Mouse (Mus musculus): ENCODE measurements around the gene Slc25a35. TPM values are rescaled to one million over a fixed set of nuclear protein-coding genes. Genes with fewer than 3 reads are reported as not detected.
"Not testable (repeated sequence)": the region's sequence is repeated elsewhere in the genome, so short reads cannot be mapped to it uniquely, and the experiment has no call there.

Gene Slc25a35
- polyA plus RNA-seq, 1 experiment from 2014 or later, result 7.6 TPM

DNA sequence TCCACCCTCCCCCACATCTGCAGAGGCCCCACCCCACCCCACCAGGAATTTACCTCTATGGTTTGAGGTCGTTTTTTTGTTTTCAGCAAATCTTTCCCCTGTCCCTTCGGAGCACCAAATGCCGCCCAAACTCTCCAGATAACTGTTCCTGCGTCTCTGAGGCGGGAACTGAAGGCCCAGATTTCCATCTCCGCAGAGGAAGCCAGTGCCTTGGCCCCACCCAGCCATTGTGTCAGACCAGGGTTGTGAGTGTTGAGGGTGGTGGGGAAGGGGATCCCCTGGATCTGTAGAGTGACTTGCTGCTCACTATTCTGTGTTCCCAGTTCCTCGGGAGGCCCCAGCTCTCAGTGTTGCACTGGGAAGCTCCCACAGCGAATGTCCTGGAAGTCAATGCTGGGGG is 10.6 kb upstream of the Slc25a35 start, which contains the start of gene Arhgef15:
Gene Arhgef15, minus strand, starts transcription at position 173 of the 400 bp plus-strand sequence.
- WGBS, result 48% methylated on average over 8 of the region's 8 CpGs
- peaks cover 9% of the 10 kb centered on the region for H3K4me1 ChIP-seq (ENCODE audit: insufficient read depth, low read length)
- peak within 1 kb of the TSS; percentile 37 for H3K4me3 ChIP-seq (ENCODE audit: low read length)
- H3K36me3 ChIP-seq (ENCODE audit: insufficient read depth, low read length), result no peaks in the 10 kb centered on the region
- H3K9ac ChIP-seq (replicated peaks; ENCODE audit: low read length), result peak within 1 kb of the TSS; percentile 39
- peak within 1 kb of the TSS; percentile 33 for H3K4me2 ChIP-seq (replicated peaks; ENCODE audit: low read depth, low read length)
- no peaks in the 10 kb centered on the region for H3K9me3 ChIP-seq (ENCODE audit: low read length)
- no peak for ATAC-seq (ENCODE audit: low FRiP score, low TSS enrichment)
- H3K27me3 ChIP-seq (ENCODE audit: insufficient read depth, low read length), result peaks cover 13% of the 10 kb centered on the region
- H3K27ac ChIP-seq (ENCODE audit: low read length), result peak within 1 kb of the TSS; percentile 71

- Histone ChIP-seq H3K4me3 (ENCODE audit: low read length) (no peak overlapping the region), H3K9me3 (ENCODE audit: low read length) (no peaks in the 10 kb centered on the region), H3K27ac (ENCODE audit: low read length) (no peak overlapping the region), H3K4me1 (ENCODE audit: insufficient read depth, low read length) (peaks cover 9% of the 10 kb centered on the region), H3K27me3 (ENCODE audit: insufficient read depth, low read length) (peaks cover 12% of the 10 kb centered on the region), H3K36me3 (ENCODE audit: insufficient read depth, low read length) (no peaks in the 10 kb centered on the region), H3K9ac (replicated peaks; ENCODE audit: low read length) (no peak overlapping the region), H3K4me2 (replicated peaks; ENCODE audit: low read depth, low read length) (peak overlapping the region; percentile 33; the same call in 1 of the 2 replicates)
- ATAC-seq (ENCODE audit: low FRiP score, low TSS enrichment), result no peak
- WGBS, result 58% methylated on average over 1 of the region's 1 CpGs
Observed at GRCm38 (mm10) chr11:68957971-68958370, 10.0 kb upstream of the Slc25a35 start.

- WGBS, result 68% methylated on average over 3 of the region's 3 CpGs
- no peak for ATAC-seq (ENCODE audit: low FRiP score, low TSS enrichment)
- H3K9ac ChIP-seq (replicated peaks; ENCODE audit: low read length), result no peak overlapping the region
- H3K36me3 ChIP-seq (ENCODE audit: insufficient read depth, low read length), result no peaks in the 10 kb centered on the region
- no peak overlapping the region for H3K27ac ChIP-seq (ENCODE audit: low read length)
- H3K4me2 ChIP-seq (replicated peaks; ENCODE audit: low read depth, low read length), result no peak overlapping the region
- no peak overlapping the region for H3K4me3 ChIP-seq (ENCODE audit: low read length)
- no peaks in the 10 kb centered on the region for H3K9me3 ChIP-seq (ENCODE audit: low read length)
- no peaks in the 10 kb centered on the region for H3K27me3 ChIP-seq (ENCODE audit: insufficient read depth, low read length)
- no peaks in the 10 kb centered on the region for H3K4me1 ChIP-seq (ENCODE audit: insufficient read depth, low read length)
Observed at GRCm38 (mm10) chr11:68961596-68961995, 6.3 kb upstream of the Slc25a35 start.

DNA sequence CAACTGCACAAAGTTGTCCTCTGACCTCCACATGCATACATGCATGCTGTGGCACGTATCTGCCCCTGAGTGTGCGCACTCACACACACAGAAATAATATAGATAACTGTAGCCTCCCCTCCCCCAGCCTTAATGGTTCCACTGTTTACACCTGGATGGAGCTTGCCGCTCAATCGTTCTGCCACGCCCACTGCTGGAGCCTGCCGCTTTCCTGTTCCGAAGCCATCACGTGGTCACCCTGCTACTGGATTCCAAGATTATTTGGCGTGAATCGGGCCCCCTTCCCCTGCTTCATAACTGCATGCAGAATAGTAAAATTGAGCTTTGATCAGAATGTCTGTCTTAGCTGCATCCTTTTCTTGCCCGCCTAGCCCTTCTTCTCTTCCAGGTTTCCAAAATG is 5.8 kb upstream of the Slc25a35 start:
- H3K4me1 ChIP-seq (ENCODE audit: insufficient read depth, low read length); H3K36me3 ChIP-seq (ENCODE audit: insufficient read depth, low read length); H3K9me3 ChIP-seq (ENCODE audit: low read length); H3K4me2 ChIP-seq (replicated peaks; ENCODE audit: low read depth, low read length); H3K27ac ChIP-seq (ENCODE audit: low read length); H3K9ac ChIP-seq (replicated peaks; ENCODE audit: low read length); H3K27me3 ChIP-seq (ENCODE audit: insufficient read depth, low read length); ATAC-seq (ENCODE audit: low FRiP score, low TSS enrichment); H3K4me3 ChIP-seq (ENCODE audit: low read length): not testable (repeated sequence)
- WGBS, result 22% methylated on average over 11 of the region's 11 CpGs

DNA sequence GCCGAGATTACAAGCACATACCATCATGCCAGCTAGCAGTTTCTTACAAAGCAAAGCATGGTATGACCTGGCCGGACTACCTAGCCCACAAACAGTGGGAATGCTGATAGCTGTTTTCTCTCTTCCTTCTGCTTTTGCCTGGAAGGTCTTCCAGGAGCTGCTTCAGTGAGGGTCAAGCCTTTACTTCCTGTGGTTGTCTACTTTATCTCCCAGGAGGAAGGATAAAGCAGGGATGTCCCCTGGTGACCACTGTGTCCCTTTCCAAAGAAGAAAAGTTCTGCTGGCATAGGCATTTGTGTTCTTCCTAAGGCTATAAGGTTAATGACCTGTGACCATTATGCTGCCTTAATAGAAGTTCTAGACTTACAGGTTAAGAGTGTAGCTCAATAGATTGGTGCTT is 4.5 kb upstream of the Slc25a35 start:
- Histone ChIP-seq H3K27me3 (ENCODE audit: insufficient read depth, low read length) (no peaks in the 10 kb centered on the region), H3K4me2 (replicated peaks; ENCODE audit: low read depth, low read length) (no peak overlapping the region), H3K36me3 (ENCODE audit: insufficient read depth, low read length) (no peaks in the 10 kb centered on the region), H3K9me3 (ENCODE audit: low read length) (no peaks in the 10 kb centered on the region), H3K4me3 (ENCODE audit: low read length) (no peak overlapping the region), H3K4me1 (ENCODE audit: insufficient read depth, low read length) (peaks cover 3% of the 10 kb centered on the region), H3K27ac (ENCODE audit: low read length) (no peak overlapping the region), H3K9ac (replicated peaks; ENCODE audit: low read length) (no peak overlapping the region)
- 80% methylated on average over 2 of the region's 2 CpGs for WGBS
- ATAC-seq (ENCODE audit: low FRiP score, low TSS enrichment), result no peak

GRCm38 (mm10) chr11:68965050-68965449 is 2.9 kb upstream of the Slc25a35 start:
- Histone ChIP-seq H3K27me3 (ENCODE audit: insufficient read depth, low read length) (no peaks in the 10 kb centered on the region), H3K36me3 (ENCODE audit: insufficient read depth, low read length) (no peaks in the 10 kb centered on the region), H3K9me3 (ENCODE audit: low read length) (no peaks in the 10 kb centered on the region), H3K27ac (ENCODE audit: low read length) (no peak overlapping the region), H3K4me3 (ENCODE audit: low read length) (no peak overlapping the region), H3K9ac (replicated peaks; ENCODE audit: low read length) (no peak overlapping the region), H3K4me2 (replicated peaks; ENCODE audit: low read depth, low read length) (no peak overlapping the region), H3K4me1 (ENCODE audit: insufficient read depth, low read length) (peaks cover 7% of the 10 kb centered on the region)
- no peak for ATAC-seq (ENCODE audit: low FRiP score, low TSS enrichment)

GRCm38 (mm10) chr11:68965845-68966244 is 2.1 kb upstream of the Slc25a35 start:
- H3K27ac ChIP-seq (ENCODE audit: low read length), result no peak overlapping the region
- H3K36me3 ChIP-seq (ENCODE audit: insufficient read depth, low read length), result no peaks in the 10 kb centered on the region
- H3K4me1 ChIP-seq (ENCODE audit: insufficient read depth, low read length), result peaks cover 10% of the 10 kb centered on the region
- H3K27me3 ChIP-seq (ENCODE audit: insufficient read depth, low read length), result no peaks in the 10 kb centered on the region
- WGBS, result 33% methylated on average over 3 of the region's 3 CpGs
- ATAC-seq (ENCODE audit: low FRiP score, low TSS enrichment), result no peak
- H3K9ac ChIP-seq (replicated peaks; ENCODE audit: low read length), result no peak overlapping the region
- H3K4me3 ChIP-seq (ENCODE audit: low read length), result no peak overlapping the region
- no peaks in the 10 kb centered on the region for H3K9me3 ChIP-seq (ENCODE audit: low read length)
- no peak overlapping the region for H3K4me2 ChIP-seq (replicated peaks; ENCODE audit: low read depth, low read length)

DNA sequence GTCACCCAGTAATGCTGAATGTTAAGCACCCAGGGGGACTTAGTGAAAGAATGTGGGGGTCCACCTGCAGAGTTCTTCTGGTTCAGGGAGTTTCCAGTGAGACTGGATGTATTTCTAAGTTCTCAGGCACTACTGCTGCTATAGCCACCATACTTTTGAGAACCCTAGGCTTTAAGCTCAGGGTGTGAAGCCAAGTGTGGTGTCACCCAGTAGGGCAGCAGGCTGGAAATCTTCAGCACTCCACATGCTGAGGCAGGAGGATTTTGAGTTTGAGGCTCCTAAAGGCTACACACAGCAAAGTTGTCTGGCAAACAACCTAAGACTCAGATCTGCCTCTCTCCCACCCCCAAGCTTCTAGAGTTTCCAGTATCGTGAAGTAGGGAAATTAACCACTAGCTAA is 1.4 kb upstream of the Slc25a35 start:
- H3K4me2 ChIP-seq (replicated peaks; ENCODE audit: low read depth, low read length), result no peak overlapping the region
- ATAC-seq (ENCODE audit: low FRiP score, low TSS enrichment), result no peak
- no peaks in the 10 kb centered on the region for H3K27me3 ChIP-seq (ENCODE audit: insufficient read depth, low read length)
- 21% methylated on average over 1 of the region's 1 CpGs for WGBS
- H3K9ac ChIP-seq (replicated peaks; ENCODE audit: low read length), result no peak overlapping the region
- peaks cover 10% of the 10 kb centered on the region for H3K4me1 ChIP-seq (ENCODE audit: insufficient read depth, low read length)
- H3K4me3 ChIP-seq (ENCODE audit: low read length), result no peak overlapping the region
- H3K36me3 ChIP-seq (ENCODE audit: insufficient read depth, low read length), result no peaks in the 10 kb centered on the region
- H3K27ac ChIP-seq (ENCODE audit: low read length), result no peak overlapping the region
- no peaks in the 10 kb centered on the region for H3K9me3 ChIP-seq (ENCODE audit: low read length)

- H3K27me3 ChIP-seq (ENCODE audit: insufficient read depth, low read length), result no peaks in the 10 kb centered on the region
- WGBS, result 84% methylated on average over 11 of the region's 11 CpGs
- H3K4me1 ChIP-seq (ENCODE audit: insufficient read depth, low read length), result peaks cover 15% of the 10 kb centered on the region
- H3K4me3 ChIP-seq (ENCODE audit: low read length), result peak overlapping the region; percentile 63; the same call in 1 of the 2 replicates
- no peak for ATAC-seq (ENCODE audit: low FRiP score, low TSS enrichment)
- H3K9ac ChIP-seq (replicated peaks; ENCODE audit: low read length), result peak overlapping the region; percentile 63; the same call in 1 of the 2 replicates
- no peaks in the 10 kb centered on the region for H3K36me3 ChIP-seq (ENCODE audit: insufficient read depth, low read length)
- H3K9me3 ChIP-seq (ENCODE audit: low read length), result no peaks in the 10 kb centered on the region
- H3K27ac ChIP-seq (ENCODE audit: low read length), result no peak overlapping the region
- H3K4me2 ChIP-seq (replicated peaks; ENCODE audit: low read depth, low read length), result peak overlapping the region; percentile 92; the same call in 1 of the 2 replicates
Observed at GRCm38 (mm10) chr11:68968752-68969151, 821 bp downstream of the Slc25a35 start.

GRCm38 (mm10) chr11:68970232-68970631 is 2.3 kb downstream of the Slc25a35 start:
- H3K4me3 ChIP-seq (ENCODE audit: low read length), result no peak overlapping the region
- peaks cover 17% of the 10 kb centered on the region for H3K4me1 ChIP-seq (ENCODE audit: insufficient read depth, low read length)
- no peak overlapping the region for H3K4me2 ChIP-seq (replicated peaks; ENCODE audit: low read depth, low read length)
- H3K9me3 ChIP-seq (ENCODE audit: low read length), result no peaks in the 10 kb centered on the region
- no peak overlapping the region for H3K9ac ChIP-seq (replicated peaks; ENCODE audit: low read length)
- no peak for ATAC-seq (ENCODE audit: low FRiP score, low TSS enrichment)
- no peak overlapping the region for H3K27ac ChIP-seq (ENCODE audit: low read length)
- no peaks in the 10 kb centered on the region for H3K27me3 ChIP-seq (ENCODE audit: insufficient read depth, low read length)
- 71% methylated on average over 4 of the region's 4 CpGs for WGBS
- no peaks in the 10 kb centered on the region for H3K36me3 ChIP-seq (ENCODE audit: insufficient read depth, low read length)

Measured in kidney, embryonic 16.5 days (tissue).